ENCODE assay signal across 32 mouse cellular contexts in the genomic region with DNA sequence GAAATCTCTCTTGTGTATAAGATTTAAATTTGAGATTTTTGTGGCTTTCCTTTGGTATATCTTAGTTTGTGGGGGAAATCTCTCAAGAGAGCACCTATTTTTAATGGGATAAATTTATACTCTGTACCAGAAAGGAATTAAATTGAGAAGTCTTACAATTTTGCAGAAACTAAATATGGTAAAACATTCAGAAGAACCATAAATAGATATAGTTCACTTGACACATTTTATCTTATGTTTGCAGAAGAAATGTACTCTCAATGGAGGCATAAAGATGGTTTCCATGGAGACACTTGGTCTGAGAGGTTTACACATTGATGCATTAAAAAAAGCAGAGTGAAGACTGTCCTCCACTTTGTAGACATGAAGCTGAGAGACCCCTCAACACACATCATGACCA.
"Had no signal": no experiment of that assay in that cellular context is flagged by ENCODE, and none has a peak within 500 bp of the region (broad histone marks: within the 10 kb centered on the region; RNA-seq: fewer than 3 reads in every experiment).

No protein-coding gene starts in this region.

- H3K4me2 ChIP-seq: limb, embryonic 12.5 days; limb, embryonic 13.5 days; limb, embryonic 15.5 days; liver, embryonic 11.5 days; liver, embryonic 12.5 days; liver, embryonic 13.5 days; liver, embryonic 15.5 days; lung, embryonic 14.5 days; lung, embryonic 15.5 days; midbrain, embryonic 11.5 days; midbrain, embryonic 12.5 days; midbrain, embryonic 13.5 days; midbrain, embryonic 15.5 days; neural tube, embryonic 12.5 days had no signal

- H3K4me3 ChIP-seq: limb, embryonic 10.5 days; limb, embryonic 12.5 days; limb, embryonic 13.5 days; limb, embryonic 15.5 days; liver, embryonic 12.5 days; liver, embryonic 13.5 days; liver, embryonic 15.5 days; lung, embryonic 15.5 days; megakaryocyte, embryonic 14.5 days; midbrain, embryonic 10.5 days; midbrain, embryonic 12.5 days; midbrain, embryonic 13.5 days; midbrain, embryonic 15.5 days; myocyte; neural tube, embryonic 12.5 days had no signal

- ATAC-seq: liver, embryonic 12.5 days; liver, postnatal 0 days; lung, postnatal 0 days; midbrain, embryonic 13.5 days; midbrain, embryonic 15.5 days; midbrain, embryonic 16.5 days had no signal

- H3K9ac ChIP-seq: limb, embryonic 12.5 days; limb, embryonic 13.5 days; limb, embryonic 15.5 days; liver, embryonic 12.5 days; liver, embryonic 13.5 days; liver, embryonic 14.5 days; liver, embryonic 15.5 days; liver, postnatal 0 days; lung, embryonic 14.5 days; lung, embryonic 15.5 days; midbrain, embryonic 12.5 days; midbrain, embryonic 13.5 days; midbrain, embryonic 15.5 days; neural tube, embryonic 12.5 days had no signal

- H3K36me3 ChIP-seq: limb, embryonic 10.5 days; limb, embryonic 12.5 days; limb, embryonic 13.5 days; limb, embryonic 15.5 days; liver, embryonic 12.5 days; liver, embryonic 13.5 days; liver, embryonic 15.5 days; lung, embryonic 15.5 days; midbrain, embryonic 10.5 days; midbrain, embryonic 12.5 days; midbrain, embryonic 13.5 days; midbrain, embryonic 15.5 days; neural tube, embryonic 12.5 days had no signal

- H3K9me3 ChIP-seq: limb, embryonic 10.5 days; limb, embryonic 15.5 days; liver, embryonic 12.5 days; liver, embryonic 13.5 days; liver, embryonic 15.5 days; lung, embryonic 15.5 days; midbrain, embryonic 12.5 days; midbrain, embryonic 15.5 days; neural tube, embryonic 12.5 days had no signal

- H3K27ac ChIP-seq: limb, embryonic 10.5 days; limb, embryonic 12.5 days; limb, embryonic 13.5 days; limb, embryonic 15.5 days; liver, embryonic 12.5 days; liver, embryonic 13.5 days; liver, embryonic 14.5 days; liver, embryonic 15.5 days; lung, embryonic 15.5 days; macrophage; midbrain, embryonic 10.5 days; midbrain, embryonic 12.5 days; midbrain, embryonic 13.5 days; midbrain, embryonic 15.5 days; neural tube, embryonic 12.5 days had no signal

- H3K27me3 ChIP-seq: limb, embryonic 12.5 days; limb, embryonic 13.5 days; limb, embryonic 15.5 days; liver, embryonic 12.5 days; liver, embryonic 13.5 days; liver, embryonic 15.5 days; lung, embryonic 15.5 days; midbrain, embryonic 12.5 days; midbrain, embryonic 13.5 days; midbrain, embryonic 15.5 days; neural tube, embryonic 12.5 days had no signal

- DNase-seq: left cerebral cortex, postnatal 4 days; liver; liver, embryonic 13.5 days; liver, postnatal 0 days; lung, adult 18-20 months; lung, adult 2 months; lung, embryonic 14.5 days; lung, postnatal 10 days; lung, postnatal 14 days; lung, postnatal 36 days; lung, postnatal 4 days; midbrain, embryonic 14.5 days had no signal

- H3K4me1 ChIP-seq: limb, embryonic 10.5 days; limb, embryonic 12.5 days; liver, embryonic 12.5 days; liver, embryonic 13.5 days; liver, embryonic 15.5 days; lung, embryonic 15.5 days; midbrain, embryonic 10.5 days; midbrain, embryonic 12.5 days; midbrain, embryonic 13.5 days; midbrain, embryonic 15.5 days; neural tube, embryonic 12.5 days had no signal
